Mouse (Mus musculus) hindbrain, embryonic 16.5 days (tissue): ENCODE measurements around the gene Ostm1. TPM values are rescaled to one million over a fixed set of nuclear protein-coding genes. Genes with fewer than 3 reads are reported as not detected.

Experiments used
- ATAC-seq: fragments of 200-750 bp; cut with Nextera tagmentation; 2 replicates; pipeline ENCODE4 v1.8.0; 2017; ENCODE audit warnings: moderate TSS enrichment, moderate library complexity
- H3K27ac ChIP-seq: fragments of 300-500 bp; sonication (generic); 2 replicates; pipeline ENCODE4 v1.5.1; 2014; ENCODE audit warnings: low read depth, mild to moderate bottlenecking, control low read depth, low read length, moderate library complexity
- H3K27me3 ChIP-seq: fragments of 300-500 bp; sonication (generic); replicated peaks from 2 replicates; pipeline ENCODE4 v1.6.1; 2014; ENCODE audit warnings: low read length; ENCODE audit not compliant: control insufficient read depth, insufficient read depth
- H3K36me3 ChIP-seq: fragments of 300-500 bp; sonication (generic); 2 replicates; pipeline ENCODE4 v1.6.1; 2014; ENCODE audit warnings: mild to moderate bottlenecking, low read length, moderate library complexity, mixed read lengths; ENCODE audit not compliant: control insufficient read depth, insufficient read depth
- H3K4me1 ChIP-seq: fragments of 300-500 bp; sonication (generic); 2 replicates; pipeline ENCODE4 v1.6.1; 2014; ENCODE audit warnings: low read depth, low read length; ENCODE audit not compliant: control insufficient read depth, insufficient read depth
- H3K4me2 ChIP-seq: fragments of 300-500 bp; sonication (generic); 2 replicates; pipeline ENCODE4 v1.6.1; 2014; ENCODE audit warnings: mild to moderate bottlenecking, low read length, control low read depth, moderate library complexity
- H3K4me3 ChIP-seq: fragments of 300-500 bp; sonication (generic); 2 replicates; pipeline ENCODE4 v1.5.1; 2014; ENCODE audit warnings: mild to moderate bottlenecking, low read length, control low read depth, moderate library complexity
- H3K9ac ChIP-seq: fragments of 300-500 bp; sonication (generic); 2 replicates; pipeline ENCODE4 v1.6.1; 2014; ENCODE audit warnings: low read depth, mild to moderate bottlenecking, control low read depth, low read length, moderate library complexity
- H3K9me3 ChIP-seq: fragments of 300-500 bp; sonication (generic); 2 replicates; pipeline ENCODE4 v1.6.1; 2014; ENCODE audit warnings: mild to moderate bottlenecking, low read length, moderate library complexity; ENCODE audit not compliant: control insufficient read depth
- WGBS: fragments of 180-500 bp; shearing (Covaris S2); extraction: QIAGEN DNeasy Blood & Tissue Kit; methylation state at CpG from one replicate; pipeline ENCODE4 v1.1.7; 2014; 5-methylcytosine and 5-hydroxymethylcytosine counted together
- polyA plus RNA-seq: library from polyadenylated mRNA; unstranded; fragments of >200 nt; fragmentation: Nextera tagmentation; extraction: Ambion mirVana; gene quantifications from 2 replicates; pipeline ENCODE4 v1.2.1, GENCODE M21; 2015

Ostm1 gene
- polyA plus RNA-seq, 1 experiment from 2014 or later = 38.4 TPM

DNA sequence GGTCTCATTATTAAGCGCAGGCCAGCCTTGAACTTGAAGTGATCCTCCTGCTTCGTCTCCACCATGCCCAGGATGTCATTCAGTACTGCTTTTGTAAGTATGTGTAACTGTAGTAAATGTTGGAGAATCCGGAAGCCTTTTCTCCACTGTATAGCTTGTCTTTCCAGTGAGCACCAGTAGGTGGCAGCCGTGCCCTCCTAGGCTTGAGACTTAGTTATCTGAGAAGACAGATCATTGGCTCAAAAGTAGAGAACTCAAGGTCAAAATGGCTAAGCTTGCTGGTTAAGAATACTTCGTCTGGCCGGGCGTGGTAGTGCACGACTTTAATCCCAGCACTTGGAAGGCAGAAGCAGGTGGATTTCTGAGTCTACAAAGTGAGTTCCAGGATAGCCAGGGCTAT is 113.4 kb downstream of the Ostm1 start:
- no peak overlapping the region for H3K4me3 ChIP-seq
- H3K4me2 ChIP-seq = no peak overlapping the region
- no peak overlapping the region for H3K9ac ChIP-seq
- no peaks in the 10 kb centered on the region for H3K9me3 ChIP-seq
- H3K36me3 ChIP-seq = peaks cover 5% of the 10 kb centered on the region; the same call in 1 of the 2 replicates
- no peak overlapping the region for H3K27ac ChIP-seq
- H3K27me3 ChIP-seq = no peaks in the 10 kb centered on the region
- H3K4me1 ChIP-seq = no peaks in the 10 kb centered on the region
- no peak for ATAC-seq
- 28% methylated on average over 8 of the region's 8 CpGs for WGBS

DNA sequence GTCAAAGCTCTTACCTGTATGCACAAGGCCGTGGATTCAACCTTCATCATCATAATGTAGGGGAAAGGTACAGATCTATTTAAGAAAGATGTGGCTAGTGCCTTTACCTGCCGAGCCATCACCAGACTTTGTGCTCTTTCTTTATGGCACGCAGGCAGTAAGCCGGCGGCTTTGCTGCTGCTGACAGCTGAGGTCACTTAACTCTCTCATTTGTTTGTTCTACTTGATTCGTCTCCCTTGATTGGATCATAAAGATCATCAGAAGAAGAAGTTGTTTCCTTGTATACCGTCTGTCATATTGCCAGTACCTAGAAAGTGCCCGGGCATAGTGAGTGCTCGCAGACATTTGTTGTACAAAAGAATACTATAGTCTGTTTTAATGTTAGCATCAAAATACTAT is 114.8 kb downstream of the Ostm1 start:
- H3K4me2 ChIP-seq = no peak overlapping the region
- no peak overlapping the region for H3K9ac ChIP-seq
- H3K4me1 ChIP-seq = no peaks in the 10 kb centered on the region
- no peaks in the 10 kb centered on the region for H3K9me3 ChIP-seq
- peaks cover 5% of the 10 kb centered on the region; the same call in 1 of the 2 replicates for H3K36me3 ChIP-seq
- H3K27ac ChIP-seq = no peak overlapping the region
- H3K4me3 ChIP-seq = no peak overlapping the region
- no peaks in the 10 kb centered on the region for H3K27me3 ChIP-seq
- 91% methylated on average over 9 of the region's 9 CpGs for WGBS
- no peak for ATAC-seq

DNA sequence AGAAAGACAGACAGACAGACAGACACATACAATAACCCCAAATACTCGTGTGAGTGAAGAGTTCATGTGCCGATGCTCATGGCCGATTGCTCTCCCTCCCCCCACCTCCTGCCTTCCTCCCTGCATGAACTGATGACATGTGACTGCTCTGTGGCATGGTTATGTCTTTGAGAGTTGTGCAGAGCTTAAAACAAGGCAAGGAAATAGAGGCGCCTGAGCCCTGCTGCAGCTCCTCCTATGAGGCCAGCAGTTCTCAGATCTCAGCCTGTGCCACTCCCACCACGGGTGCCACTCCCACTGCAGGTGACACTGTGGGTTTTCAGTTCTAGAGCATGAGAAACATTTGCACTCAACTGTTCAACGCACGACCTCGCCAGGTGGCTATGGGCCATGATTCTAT is 115.4 kb downstream of the Ostm1 start:
- WGBS = 93% methylated on average over 8 of the region's 8 CpGs
- Histone ChIP-seq H3K27ac (no peak overlapping the region), H3K36me3 (peaks cover 5% of the 10 kb centered on the region; the same call in 1 of the 2 replicates), H3K4me3 (no peak overlapping the region), H3K4me1 (no peaks in the 10 kb centered on the region), H3K9me3 (no peaks in the 10 kb centered on the region), H3K4me2 (no peak overlapping the region), H3K9ac (no peak overlapping the region), H3K27me3 (no peaks in the 10 kb centered on the region)
- no peak for ATAC-seq

DNA sequence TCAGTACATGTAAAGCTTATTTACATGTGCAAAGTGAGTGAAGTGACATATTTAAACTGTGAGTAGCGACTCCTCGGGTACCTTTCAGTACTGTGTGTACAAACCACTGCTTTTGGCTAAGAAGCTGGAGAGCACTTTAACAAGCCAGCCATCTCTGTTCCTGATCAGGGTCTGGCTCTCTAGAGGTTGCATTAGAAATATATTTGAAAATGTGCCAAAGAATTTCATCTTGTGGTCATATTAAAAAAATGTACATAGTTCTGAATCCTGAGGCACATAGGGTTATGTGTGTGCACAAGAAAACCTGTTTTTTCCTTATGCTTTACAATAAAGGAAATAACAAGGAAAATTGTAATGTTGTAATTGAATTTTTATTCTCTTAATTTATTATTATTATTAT is 118.5 kb downstream of the Ostm1 start:
- H3K9me3 ChIP-seq = no peaks in the 10 kb centered on the region
- no peak for ATAC-seq
- H3K27me3 ChIP-seq = no peaks in the 10 kb centered on the region
- H3K36me3 ChIP-seq = peaks cover 5% of the 10 kb centered on the region; the same call in 1 of the 2 replicates
- WGBS = 87% methylated on average over 2 of the region's 2 CpGs
- H3K9ac ChIP-seq = no peak overlapping the region
- no peaks in the 10 kb centered on the region for H3K4me1 ChIP-seq
- no peak overlapping the region for H3K4me3 ChIP-seq
- H3K4me2 ChIP-seq = no peak overlapping the region
- H3K27ac ChIP-seq = no peak overlapping the region

DNA sequence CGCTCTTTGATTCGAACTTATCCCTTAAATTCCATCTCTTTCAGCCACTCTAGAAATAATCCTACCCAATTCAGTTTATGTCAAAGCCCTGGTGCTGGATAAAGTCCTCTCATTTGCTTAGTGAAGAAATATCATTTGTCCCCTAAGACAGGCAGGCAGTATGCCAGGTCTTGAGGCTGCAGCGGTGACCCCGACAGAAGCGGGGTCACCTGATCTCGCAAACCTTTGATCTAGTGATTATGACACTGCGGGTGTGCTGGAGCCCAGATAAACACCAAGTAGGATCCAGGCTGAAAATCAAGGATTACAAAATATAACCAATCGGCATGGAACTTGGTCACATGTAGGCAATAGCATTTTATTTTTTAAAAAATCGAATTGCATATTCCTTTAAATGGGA is 131.1 kb downstream of the Ostm1 start:
- Histone ChIP-seq H3K27me3 (no peaks in the 10 kb centered on the region; the same call in 1 of the 2 replicates), H3K9ac (no peak overlapping the region), H3K27ac (no peak overlapping the region), H3K4me2 (no peak overlapping the region), H3K36me3 (no peaks in the 10 kb centered on the region), H3K9me3 (no peaks in the 10 kb centered on the region), H3K4me1 (peaks cover 8% of the 10 kb centered on the region), H3K4me3 (no peak overlapping the region)
- 26% methylated on average over 9 of the region's 9 CpGs for WGBS
- ATAC-seq = no peak

DNA sequence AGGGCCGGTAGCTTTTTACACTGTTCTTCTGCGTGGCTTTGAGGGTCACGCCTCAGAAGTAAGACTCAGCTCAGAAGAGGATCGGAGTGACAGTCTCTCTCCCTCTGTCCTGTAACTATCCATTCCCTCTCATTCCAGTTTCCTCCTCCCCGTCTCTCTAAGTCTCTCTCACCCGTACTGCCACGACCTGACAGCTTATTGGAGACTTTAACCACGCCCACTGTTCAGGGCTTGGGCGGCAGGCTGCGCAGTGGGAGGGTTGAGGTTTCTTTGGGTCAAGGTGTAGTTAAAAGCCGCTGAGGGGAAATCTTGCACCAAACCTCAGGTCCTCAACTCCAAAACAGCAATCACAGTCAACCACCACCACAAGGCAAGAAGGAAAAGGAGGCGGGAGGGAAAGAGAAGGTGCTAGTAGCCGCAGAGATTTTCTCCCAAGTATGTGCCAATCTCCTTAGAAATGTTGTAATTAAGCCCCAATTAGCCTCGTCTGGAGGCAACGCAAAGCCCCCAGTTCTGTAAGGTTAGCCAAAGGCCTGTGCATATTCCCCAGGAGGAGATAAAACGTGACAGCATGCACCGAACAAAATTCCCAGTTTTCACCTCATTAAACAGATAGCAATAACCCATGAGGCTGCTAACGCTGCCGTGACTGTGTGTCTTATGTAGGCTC is 131.9 kb downstream of the Ostm1 start:
- H3K4me3 ChIP-seq = peak overlapping the region; percentile 10; the same call in 1 of the 2 replicates
- H3K27me3 ChIP-seq = no peaks in the 10 kb centered on the region; the same call in 1 of the 2 replicates
- H3K27ac ChIP-seq = no peak overlapping the region
- no peaks in the 10 kb centered on the region for H3K36me3 ChIP-seq
- no peak; the same call in 1 of the 2 replicates for ATAC-seq
- H3K9ac ChIP-seq = no peak overlapping the region
- H3K4me1 ChIP-seq = peaks cover 8% of the 10 kb centered on the region
- no peaks in the 10 kb centered on the region for H3K9me3 ChIP-seq
- WGBS = 22% methylated on average over 19 of the region's 19 CpGs
- peak overlapping the region; percentile 42 for H3K4me2 ChIP-seq

DNA sequence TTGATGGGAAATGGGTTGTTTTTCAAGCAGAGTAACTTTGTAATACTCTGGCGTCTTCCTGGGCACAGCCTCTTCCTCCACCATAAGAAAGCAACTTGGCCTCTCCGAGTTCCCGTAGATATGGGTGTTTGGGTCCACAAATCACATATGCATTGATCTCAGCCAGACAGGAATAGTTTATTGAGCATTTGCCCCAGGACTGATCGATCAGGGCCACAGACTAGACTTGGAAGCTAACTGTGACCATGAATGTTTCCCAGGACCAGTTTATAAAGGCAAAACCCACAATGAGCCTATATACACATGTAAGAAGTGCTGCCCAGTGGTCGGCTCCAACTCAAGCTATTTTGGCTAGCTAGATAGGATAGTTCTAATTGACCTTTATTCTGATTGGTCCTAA is 138.5 kb downstream of the Ostm1 start:
- no peaks in the 10 kb centered on the region for H3K4me1 ChIP-seq
- ATAC-seq = no peak
- H3K4me2 ChIP-seq = no peak overlapping the region
- no peak overlapping the region for H3K4me3 ChIP-seq
- H3K36me3 ChIP-seq = no peaks in the 10 kb centered on the region
- H3K27ac ChIP-seq = no peak overlapping the region
- H3K9ac ChIP-seq = no peak overlapping the region
- H3K27me3 ChIP-seq = no peaks in the 10 kb centered on the region
- WGBS = 90% methylated on average over 5 of the region's 5 CpGs
- no peaks in the 10 kb centered on the region for H3K9me3 ChIP-seq

DNA sequence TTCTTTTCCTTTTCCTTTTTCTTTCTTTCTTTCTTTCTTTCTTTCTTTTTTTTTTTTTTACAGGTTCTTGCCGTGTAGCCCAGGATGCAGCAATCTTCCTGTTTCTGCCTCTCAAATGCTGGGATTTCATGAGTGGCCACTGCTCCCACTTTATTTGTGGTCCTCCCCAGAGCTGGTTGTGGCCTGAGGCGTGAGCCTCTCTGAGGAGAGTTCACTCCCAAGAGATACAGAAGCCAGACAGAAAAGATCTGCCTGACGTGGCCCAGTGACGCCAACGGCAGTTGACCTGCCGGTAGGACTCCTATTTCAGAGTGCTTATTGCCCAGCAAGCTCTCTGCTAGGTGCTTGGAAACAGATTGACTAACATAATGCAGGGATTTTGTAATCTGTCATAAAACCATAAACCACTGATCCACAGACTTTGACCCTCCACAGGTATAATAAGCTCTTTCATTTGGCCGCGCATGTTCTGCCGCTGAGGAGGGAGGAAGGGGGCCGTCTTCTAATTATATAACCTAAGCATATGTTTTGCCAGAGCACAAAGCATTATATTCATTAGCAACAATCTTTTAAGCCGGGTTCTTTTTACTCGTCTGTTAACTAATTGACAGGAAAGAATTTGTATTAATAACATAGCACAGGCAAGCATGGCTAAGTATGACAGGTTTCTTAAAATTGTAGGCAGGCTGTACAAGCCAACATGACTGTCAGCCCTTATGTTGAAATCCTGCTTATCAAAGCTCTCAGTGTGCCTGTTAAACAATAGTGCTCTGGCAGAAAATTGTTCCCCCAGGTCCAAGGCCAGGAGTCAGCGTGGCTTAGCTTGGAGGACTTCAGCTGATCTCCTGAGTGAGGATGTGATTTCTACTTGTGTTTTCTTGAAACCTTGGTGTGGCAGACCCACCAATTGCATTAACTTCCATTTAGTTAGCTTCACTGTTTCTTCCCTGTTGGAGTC is 139.9 kb downstream of the Ostm1 start:
- WGBS = 70% methylated on average over 13 of the region's 13 CpGs
- Histone ChIP-seq H3K4me2 (no peak overlapping the region), H3K36me3 (no peaks in the 10 kb centered on the region), H3K4me3 (no peak overlapping the region), H3K4me1 (no peaks in the 10 kb centered on the region), H3K9me3 (no peaks in the 10 kb centered on the region), H3K9ac (no peak overlapping the region), H3K27me3 (no peaks in the 10 kb centered on the region), H3K27ac (no peak overlapping the region)
- no peak for ATAC-seq

DNA sequence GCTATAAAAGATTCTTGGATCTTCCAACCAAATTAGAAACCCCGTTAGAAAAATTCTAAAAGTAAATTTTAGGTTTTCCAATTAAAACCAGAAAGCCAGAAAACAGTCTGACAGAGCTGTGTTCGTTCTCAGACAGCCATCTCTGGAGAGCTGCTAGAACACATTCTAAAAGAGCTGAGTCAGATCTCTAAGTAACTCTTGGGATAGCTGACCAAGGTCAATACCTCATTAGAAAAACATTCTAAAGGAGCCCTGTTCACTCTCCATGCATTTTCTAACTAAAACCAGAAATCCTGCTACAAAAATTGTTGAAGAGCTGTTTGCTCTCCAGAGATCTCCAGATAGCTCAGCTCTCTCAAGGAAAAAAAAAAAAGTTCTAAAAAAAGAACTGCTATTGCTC is 146.0 kb downstream of the Ostm1 start:
- Histone ChIP-seq H3K9ac (no peak overlapping the region), H3K27me3 (no peaks in the 10 kb centered on the region), H3K9me3 (no peaks in the 10 kb centered on the region), H3K4me2 (no peak overlapping the region), H3K4me3 (no peak overlapping the region), H3K4me1 (no peaks in the 10 kb centered on the region), H3K27ac (no peak overlapping the region), H3K36me3 (no peaks in the 10 kb centered on the region)
- no peak for ATAC-seq
- 85% methylated on average over 2 of the region's 2 CpGs for WGBS
